Mouse (Mus musculus) kidney, postnatal 0 days (tissue): ENCODE data around the gene Erc1. TPM values are rescaled to one million over a fixed set of nuclear protein-coding genes. Genes with fewer than 3 reads are reported as not detected.

Experiments used
- ATAC-seq: fragments of 200-750 bp; cut with Nextera tagmentation; replicated peaks from 2 replicates; pipeline ENCODE4 v1.8.0; 2017; ENCODE audit warnings: low read depth, moderate number of reproducible peaks, moderate TSS enrichment, moderate library complexity; ENCODE audit not compliant: low FRiP score
- DNase-seq: peaks from one replicate; pipeline ENCODE4 v3.0.0-alpha.2; 2016; ENCODE audit warnings: low spot score
- H3K27ac ChIP-seq: fragments of 300-500 bp; sonication (generic); 2 replicates; pipeline ENCODE4 v1.5.1; 2014; ENCODE audit warnings: mild to moderate bottlenecking
- H3K27me3 ChIP-seq: fragments of 300-500 bp; sonication (generic); 2 replicates; pipeline ENCODE4 v1.6.1; 2014; ENCODE audit warnings: low read length, mixed read lengths; ENCODE audit not compliant: insufficient read depth
- H3K36me3 ChIP-seq: fragments of 300-500 bp; sonication (generic); 2 replicates; pipeline ENCODE4 v1.6.1; 2014; ENCODE audit warnings: low read length, mixed read lengths; ENCODE audit not compliant: insufficient read depth
- H3K4me1 ChIP-seq: fragments of 300-500 bp; sonication (generic); replicated peaks from 2 replicates; pipeline ENCODE4 v1.6.1; 2014; ENCODE audit warnings: antibody characterized with exemption, low read length, mixed read lengths; ENCODE audit not compliant: insufficient read depth
- H3K4me2 ChIP-seq: fragments of 300-500 bp; sonication (generic); 2 replicates; pipeline ENCODE4 v1.6.1; 2014; ENCODE audit warnings: mild to moderate bottlenecking, low read length, moderate library complexity, mixed read lengths
- H3K4me3 ChIP-seq: fragments of 300-500 bp; sonication (generic); replicated peaks from 2 replicates; pipeline ENCODE4 v1.5.1; 2014; ENCODE audit warnings: low read depth, low read length
- H3K9ac ChIP-seq: fragments of 300-500 bp; sonication (generic); 2 replicates; pipeline ENCODE4 v1.6.1; 2014; ENCODE audit warnings: low read depth, low read length
- H3K9me3 ChIP-seq: fragments of 300-500 bp; sonication (generic); replicated peaks from 2 replicates; pipeline ENCODE4 v1.6.1; 2016; ENCODE audit warnings: low read length, inconsistent platforms, mixed read lengths
- CTCF ChIP-seq: IDR thresholded peaks from 2 replicates; pipeline ENCODE4 v1.5.1; 2016; ENCODE audit warnings: antibody characterized with exemption, low read depth, mild to moderate bottlenecking, moderate library complexity
- WGBS: fragments of 180-500 bp; shearing (Covaris S2); extraction: QIAGEN DNeasy Blood & Tissue Kit; methylation state at CpG from one replicate; pipeline ENCODE4 v1.1.7; 2014; 5-methylcytosine and 5-hydroxymethylcytosine counted together
- polyA plus RNA-seq: library from polyadenylated mRNA; unstranded; fragments of >200 nt; fragmentation: Nextera tagmentation; extraction: Ambion mirVana; gene quantifications from 2 replicates; pipeline ENCODE4 v1.2.1, GENCODE M21; 2015

Erc1 gene
- polyA plus RNA-seq, 1 experiment from 2014 or later: 10.6 TPM

DNA sequence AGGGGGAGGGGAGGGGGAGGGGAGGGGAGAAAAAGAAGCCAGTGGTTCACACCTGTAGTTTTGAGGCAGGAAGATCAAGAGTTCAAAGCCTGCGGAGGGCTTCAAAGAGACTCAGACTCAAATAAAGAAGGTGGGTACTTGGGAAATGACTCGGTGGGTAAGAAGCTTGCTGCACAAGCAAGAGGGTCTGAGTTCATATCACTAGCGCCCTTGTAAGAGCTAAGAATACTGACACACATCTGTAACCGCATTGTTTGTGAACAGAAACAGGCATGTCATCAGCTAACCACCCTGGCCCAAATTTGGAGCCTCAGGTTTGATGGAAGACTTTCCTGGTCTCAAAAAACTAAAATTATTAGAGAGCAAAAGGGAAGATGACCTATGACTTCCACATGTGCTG, 110.3 kb downstream of the Erc1 start:
- Histone ChIP-seq H3K36me3 (0 out of 2 replicates have a peak, but pooled peaks cover 1% of the 10 kb centered on the region), H3K4me2 (no peak overlapping the region), H3K27me3 (no peaks in the 10 kb centered on the region), H3K9me3 (no peaks in the 10 kb centered on the region), H3K4me3 (no peak overlapping the region), H3K9ac (no peak overlapping the region), H3K27ac (no peak overlapping the region), H3K4me1 (peaks cover 6% of the 10 kb centered on the region; the same call in 1 of the 2 replicates)
- DNase-seq (no peak), ATAC-seq (no peak)
- 94% methylated on average over 4 of the region's 4 CpGs for WGBS
- TF ChIP-seq CTCF: no peak

DNA sequence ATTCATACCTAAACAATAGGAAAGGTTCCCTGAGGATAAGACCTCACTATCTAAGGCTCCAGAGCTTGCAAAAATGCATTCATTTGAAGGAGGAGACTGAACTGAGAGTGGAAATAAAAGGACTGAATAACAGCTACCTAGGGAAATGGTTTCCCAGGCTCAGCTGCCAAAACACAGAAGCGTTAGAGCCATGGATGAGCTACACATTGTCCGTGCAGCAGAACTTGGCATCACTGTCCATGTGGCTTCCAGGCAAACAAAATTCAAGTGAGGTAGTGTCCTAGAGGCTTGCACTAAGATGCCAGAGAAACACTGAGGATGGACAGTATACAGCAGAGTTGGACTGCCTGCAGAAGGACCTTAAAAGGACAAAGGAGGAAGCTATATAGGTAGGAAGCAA, 112.0 kb downstream of the Erc1 start:
- H3K9ac ChIP-seq: no peak overlapping the region
- no peak for TF ChIP-seq CTCF
- no peaks in the 10 kb centered on the region for H3K27me3 ChIP-seq
- ATAC-seq (no peak), DNase-seq (no peak)
- no peaks in the 10 kb centered on the region for H3K36me3 ChIP-seq
- 52% methylated on average over 2 of the region's 2 CpGs for WGBS
- peaks cover 6% of the 10 kb centered on the region; the same call in 1 of the 2 replicates for H3K4me1 ChIP-seq
- no peak overlapping the region for H3K4me3 ChIP-seq
- no peak overlapping the region for H3K4me2 ChIP-seq
- no peak overlapping the region for H3K27ac ChIP-seq
- H3K9me3 ChIP-seq: no peaks in the 10 kb centered on the region

DNA sequence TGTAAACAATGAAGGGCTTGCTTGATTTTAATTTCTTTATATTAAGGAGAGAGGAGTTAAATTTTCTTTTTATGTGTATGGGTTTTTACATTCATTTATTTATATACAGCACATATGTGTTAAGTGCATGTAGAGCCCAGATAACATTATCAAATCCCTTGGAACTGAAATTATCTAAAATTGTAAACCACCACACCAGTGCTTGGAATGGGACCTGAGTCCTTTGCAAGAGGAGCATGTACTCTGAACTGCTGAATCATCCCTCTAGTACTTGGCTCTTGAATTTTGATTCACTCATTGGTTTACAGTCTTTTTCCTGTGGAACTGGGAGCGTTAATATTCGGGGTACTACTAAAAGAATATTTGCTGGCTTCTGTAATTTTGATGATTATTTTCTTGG, 116.8 kb downstream of the Erc1 start:
- no peak for TF ChIP-seq CTCF
- H3K27ac ChIP-seq: no peak overlapping the region

DNA sequence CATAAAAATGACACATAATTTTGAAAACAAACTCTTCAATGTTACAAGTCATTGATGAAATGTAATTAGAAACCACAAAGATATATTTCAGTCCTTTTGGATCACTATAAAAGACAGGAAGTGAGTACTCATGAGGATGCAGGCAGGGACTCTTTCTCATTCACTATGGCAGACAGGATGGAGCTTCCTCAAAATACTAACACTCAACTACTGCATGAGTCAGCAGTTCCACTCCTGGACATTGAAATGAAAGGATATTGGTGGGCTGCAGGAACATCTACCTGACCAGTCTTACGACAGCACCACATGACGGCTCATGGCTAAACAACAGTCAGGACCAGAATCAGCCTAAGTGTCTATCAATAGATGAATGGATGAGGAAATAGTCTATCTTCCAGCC, 132.7 kb downstream of the Erc1 start:
- H3K9ac ChIP-seq: no peak overlapping the region
- no peaks in the 10 kb centered on the region for H3K27me3 ChIP-seq
- WGBS: 94% methylated on average over 2 of the region's 2 CpGs
- H3K4me1 ChIP-seq: no peaks in the 10 kb centered on the region
- no peak overlapping the region for H3K4me3 ChIP-seq
- H3K4me2 ChIP-seq: no peak overlapping the region
- no peak for ATAC-seq
- no peak overlapping the region for H3K27ac ChIP-seq
- H3K9me3 ChIP-seq: no peaks in the 10 kb centered on the region
- no peak for DNase-seq
- TF ChIP-seq CTCF: no peak
- H3K36me3 ChIP-seq: 0 out of 2 replicates have a peak, but pooled peaks cover 4% of the 10 kb centered on the region

More for the DNA sequence above, 116.8 kb downstream of the Erc1 start:
- peaks cover 6% of the 10 kb centered on the region; the same call in 1 of the 2 replicates for H3K4me1 ChIP-seq
- no peak for ATAC-seq
- H3K36me3 ChIP-seq: no peaks in the 10 kb centered on the region
- no peak for DNase-seq
- 95% methylated on average over 2 of the region's 2 CpGs for WGBS
- no peaks in the 10 kb centered on the region for H3K9me3 ChIP-seq
- H3K9ac ChIP-seq: no peak overlapping the region
- H3K4me3 ChIP-seq: no peak overlapping the region
- H3K4me2 ChIP-seq: no peak overlapping the region
- H3K27me3 ChIP-seq: no peaks in the 10 kb centered on the region

DNA sequence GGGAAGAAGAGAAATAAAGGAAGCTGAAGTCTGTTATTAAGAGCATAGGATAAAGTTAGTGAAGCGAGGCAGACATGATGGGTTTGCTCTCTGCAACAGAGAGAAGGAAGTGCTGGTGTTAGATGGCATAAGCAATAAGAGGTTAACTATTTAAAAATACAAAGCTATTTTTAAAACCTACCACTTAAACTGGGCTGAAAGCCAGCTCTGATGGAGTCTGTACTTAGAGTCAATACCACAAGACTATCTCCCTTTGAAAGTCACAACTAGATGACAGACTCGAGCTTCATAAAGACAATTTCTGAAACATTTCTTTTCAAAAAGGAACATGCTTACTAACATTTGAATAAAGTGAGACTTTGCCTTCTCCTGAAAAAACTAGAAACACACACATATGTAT, 134.0 kb downstream of the Erc1 start:
- ATAC-seq: no peak
- Histone ChIP-seq H3K9ac (no peak overlapping the region), H3K27ac (no peak overlapping the region), H3K27me3 (no peaks in the 10 kb centered on the region), H3K4me3 (no peak overlapping the region), H3K9me3 (no peaks in the 10 kb centered on the region), H3K4me2 (no peak overlapping the region), H3K4me1 (no peaks in the 10 kb centered on the region), H3K36me3 (no peaks in the 10 kb centered on the region)
- DNase-seq: no peak
- 84% methylated on average over 2 of the region's 2 CpGs for WGBS
- TF ChIP-seq CTCF: no peak

DNA sequence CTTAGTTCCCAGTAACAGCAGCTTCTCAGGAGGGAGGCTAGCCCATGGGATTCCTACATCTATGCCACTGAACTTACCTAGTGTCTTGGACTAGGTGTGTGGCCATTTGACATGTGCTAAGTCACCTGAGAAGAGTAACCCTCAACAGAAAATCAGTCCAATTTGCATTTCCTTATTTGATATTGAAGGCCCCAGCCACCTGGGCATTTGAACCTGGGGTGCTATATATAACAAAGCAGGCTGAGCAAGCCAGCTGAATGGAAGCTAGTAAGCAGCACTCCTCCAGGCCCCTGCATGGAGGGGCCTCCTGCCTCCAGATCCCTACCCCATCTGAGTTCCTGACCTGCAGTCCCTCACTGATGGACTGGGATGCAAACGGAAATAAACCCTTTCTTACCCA, 135.5 kb downstream of the Erc1 start:
- Histone ChIP-seq H3K4me1 (no peaks in the 10 kb centered on the region), H3K27ac (no peak overlapping the region), H3K9ac (no peak overlapping the region), H3K4me2 (no peak overlapping the region), H3K36me3 (no peaks in the 10 kb centered on the region), H3K4me3 (no peak overlapping the region), H3K9me3 (no peaks in the 10 kb centered on the region), H3K27me3 (no peaks in the 10 kb centered on the region)
- no peak for TF ChIP-seq CTCF
- no peak for DNase-seq
- no peak for ATAC-seq
- WGBS: 71% methylated on average over 1 of the region's 1 CpGs

DNA sequence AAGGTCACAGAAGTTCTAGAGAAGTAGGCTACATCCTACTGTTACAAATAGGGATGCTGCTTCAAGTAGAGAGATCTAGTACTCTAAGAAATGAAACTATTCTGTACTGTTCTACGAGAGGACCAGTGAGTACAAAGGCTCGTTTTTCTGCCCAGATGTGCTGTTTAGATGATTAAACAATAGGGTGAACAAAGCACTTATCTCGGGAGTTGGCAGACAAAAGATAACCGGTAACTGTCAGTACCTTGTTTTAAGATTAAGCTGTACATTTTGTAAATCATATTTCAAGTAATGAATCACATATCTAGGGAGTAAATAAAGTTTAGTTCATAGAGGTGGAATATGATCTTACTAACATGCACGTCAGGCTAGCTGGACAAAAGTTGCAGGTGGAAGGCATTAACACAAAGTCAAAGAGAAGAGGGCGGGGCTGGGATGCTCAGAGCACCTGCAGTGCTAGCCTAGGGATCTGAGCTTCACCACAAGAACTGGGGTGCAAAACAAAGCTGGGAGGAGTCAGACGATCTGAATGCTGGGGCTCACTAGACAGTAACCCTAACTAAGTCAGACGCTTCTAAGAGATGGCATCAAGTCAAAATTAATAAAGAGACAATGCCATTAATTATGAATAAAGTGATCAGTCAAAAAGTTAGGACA, 136.2 kb downstream of the Erc1 start:
- no peak overlapping the region for H3K27ac ChIP-seq
- no peak for DNase-seq
- TF ChIP-seq CTCF: no peak
- WGBS: 86% methylated on average over 8 of the region's 8 CpGs
- H3K36me3 ChIP-seq: no peaks in the 10 kb centered on the region
- no peaks in the 10 kb centered on the region for H3K27me3 ChIP-seq
- no peak for ATAC-seq
- H3K4me2 ChIP-seq: no peak overlapping the region
- no peaks in the 10 kb centered on the region for H3K4me1 ChIP-seq
- H3K9ac ChIP-seq: no peak overlapping the region
- no peaks in the 10 kb centered on the region for H3K9me3 ChIP-seq
- no peak overlapping the region for H3K4me3 ChIP-seq
